Mouse (Mus musculus) megakaryocyte, embryonic 14.5 days (primary cell): ENCODE measurements around the gene Mcts2.

Experiments
- FLI1 ChIP-seq: IDR thresholded peaks from 2 replicates; pipeline ENCODE4 v1.6.1; 2012; ENCODE audit warnings: low read length, inconsistent platforms, mixed read lengths
- GATA1 ChIP-seq: IDR thresholded peaks from 3 replicates; pipeline ENCODE4 v1.6.1; 2012; ENCODE audit warnings: mixed read lengths, low read length, inconsistent platforms, borderline replicate concordance

GRCm38 (mm10) chr2:152724332-152724723 lies 37.5 kb downstream of the Mcts2 start:
- TF ChIP-seq GATA1 (no peak), FLI1 (no peak)
